ENCODE assay signal across 9 mouse cellular contexts in genomic region chr1:74891513-74891912, GRCm38 (mm10). TPM values are rescaled to one million over a fixed set of nuclear protein-coding genes. Genes with fewer than 3 reads are reported as not detected.
A peak's percentile ranks its signal among the peaks of the same experiment; 100 is the strongest.
DNase-seq lines count a peak whose midpoint lies in the region; ATAC-seq and TF ChIP-seq lines count a peak whose summit lies in the region.
"Had no signal": no experiment of that assay in that cellular context is flagged by ENCODE, and none has a peak within 500 bp of the region (broad histone marks: within the 10 kb centered on the region; RNA-seq: fewer than 3 reads in every experiment).

No protein-coding gene starts in this region.

- H3K4me2 ChIP-seq in lung, postnatal 0 days (replicated peaks; ENCODE audit: low read depth, low read length): no peak overlapping the region
- H3K4me2 ChIP-seq: liver, embryonic 15.5 days had no signal

- no peak overlapping the region for H3K9ac ChIP-seq in lung, postnatal 0 days (replicated peaks; ENCODE audit: low read depth)
- H3K9ac ChIP-seq: liver, embryonic 15.5 days had no signal

- H3K4me3 ChIP-seq in lung, postnatal 0 days (ENCODE audit: low read depth, low read length): no peak overlapping the region
- H3K4me3 ChIP-seq: liver, embryonic 15.5 days had no signal

- DNase-seq in adrenal gland, postnatal 25 days: peak; percentile 46
- no peak for DNase-seq in adrenal gland, postnatal 4 days (ENCODE audit: low spot score in 2 of 2)
- DNase-seq in lung, postnatal 0 days (ENCODE audit: low spot score): peak; percentile 45
- DNase-seq in lung, postnatal 25 days (ENCODE audit: low spot score): no peak
- DNase-seq in c-Kit-positive CD71-positive TER-119-negative erythroid progenitor cells, embryonic 14.5 days (ENCODE audit: low read depth): peak; percentile 36
- DNase-seq in left cerebral cortex, postnatal 4 days: no peak
- DNase-seq in left cerebral cortex, adult 8-10 months (ENCODE audit: low spot score in 2 of 2): no peak

- no peak overlapping the region for H3K27ac ChIP-seq in lung, postnatal 0 days (ENCODE audit: low read length)
- H3K27ac ChIP-seq: liver, embryonic 15.5 days had no signal

- H3K4me1 ChIP-seq in lung, postnatal 0 days (ENCODE audit: insufficient read depth, low read depth, low read length): no peaks in the 10 kb centered on the region
- H3K4me1 ChIP-seq: liver, embryonic 15.5 days had no signal

- no peaks in the 10 kb centered on the region for H3K9me3 ChIP-seq in lung, postnatal 0 days (ENCODE audit: low read length)
- H3K9me3 ChIP-seq: liver, embryonic 15.5 days had no signal

- intact Hi-C loops in left cerebral cortex, postnatal 4 days (cut with DNase I): loop anchor here (5.0 kb wide), 1 partner anchor 126 kb away; no protein-coding TSS in a partner anchor

- no peak for ATAC-seq in lung, postnatal 0 days
- peak; percentile 36; the same call in 1 of the 2 replicates for ATAC-seq in megakaryocyte-erythroid progenitor cell, adult 5-6 weeks (replicated peaks; ENCODE audit: low FRiP score, low TSS enrichment, poor library complexity, severe bottlenecking)

- H3K27me3 ChIP-seq in lung, postnatal 0 days (replicated peaks; ENCODE audit: insufficient read depth, low read length): peaks cover 42% of the 10 kb centered on the region

- H3K36me3 ChIP-seq in lung, postnatal 0 days (ENCODE audit: insufficient read depth, low read length): no peaks in the 10 kb centered on the region
- H3K36me3 ChIP-seq: liver, embryonic 15.5 days had no signal

- no peak for TF ChIP-seq EP300 in lung, postnatal 0 days (IDR thresholded peaks at IDR 0.05)

- TF ChIP-seq CTCF in lung, postnatal 0 days (IDR thresholded peaks at IDR 0.05): no peak

- 0% methylated on average over 2 of the region's 8 CpGs for WGBS in lung, postnatal 0 days

RNA-seq across cellular contexts. Expression of gene Cryba2, which starts 1.4 kb away (rescaled TPM):
- 2.2 TPM in 1 of 2 replicates, not detected in the other for total RNA-seq in adrenal gland, postnatal 25 days (2021)
- total RNA-seq in adrenal gland, postnatal 4 days (2021): 1 to 10 TPM; 2.0 to 3.3 TPM
- polyA plus RNA-seq in lung, postnatal 0 days (2015; fragmentation: Nextera tagmentation; extraction: Ambion mirVana): not detected in 2 replicates
- not detected in 2 replicates for total RNA-seq in megakaryocyte-erythroid progenitor cell, adult 5-6 weeks (2014; fragmentation: Nextera tagmentation)
- not detected in 2 replicates for total RNA-seq in megakaryocyte-erythroid progenitor cell, adult 5-6 weeks (2017)
- not detected for total RNA-seq in left cerebral cortex, postnatal 4 days (2021)
- total RNA-seq in left cerebral cortex, adult 8-10 months (2022): under 1 TPM in 1 of 4 experiments, not detected in 3; 0.58 TPM
- polyA plus RNA-seq: liver, embryonic 15.5 days had no signal

RNA-seq across cellular contexts. Expression of gene Fev, which starts 6.3 kb away (rescaled TPM):
- total RNA-seq in adrenal gland, postnatal 25 days (2021): 1.7 and 1.8 TPM in 2 replicates
- total RNA-seq in adrenal gland, postnatal 4 days (2021): 1 to 10 TPM; 2.1 to 3.4 TPM
- polyA plus RNA-seq in lung, postnatal 0 days (2015; fragmentation: Nextera tagmentation; extraction: Ambion mirVana): not detected in 2 replicates
- total RNA-seq in megakaryocyte-erythroid progenitor cell, adult 5-6 weeks (2014; fragmentation: Nextera tagmentation): not detected in 2 replicates
- total RNA-seq in megakaryocyte-erythroid progenitor cell, adult 5-6 weeks (2017): not detected in 2 replicates
- not detected for total RNA-seq in left cerebral cortex, postnatal 4 days (2021)
- total RNA-seq in left cerebral cortex, adult 8-10 months (2022): under 1 TPM in 1 of 4 experiments, not detected in 3; 0.37 TPM

RNA-seq across cellular contexts. Expression of gene Cdk5r2, which starts 36.8 kb away (rescaled TPM):
- 4.3 and 5.1 TPM in 2 replicates for total RNA-seq in adrenal gland, postnatal 25 days (2021)
- 10 to 100 TPM in 1 of 2 experiments, 1 to 10 TPM in 1; 6.6 to 10.1 TPM for total RNA-seq in adrenal gland, postnatal 4 days (2021)
- not detected in 2 replicates for polyA plus RNA-seq in lung, postnatal 0 days (2015; fragmentation: Nextera tagmentation; extraction: Ambion mirVana)
- not detected in 2 replicates for total RNA-seq in megakaryocyte-erythroid progenitor cell, adult 5-6 weeks (2014; fragmentation: Nextera tagmentation)
- total RNA-seq in megakaryocyte-erythroid progenitor cell, adult 5-6 weeks (2017): not detected in 2 replicates
- 100 to 1,000 TPM; 227 to 230 TPM for total RNA-seq in left cerebral cortex, postnatal 4 days (2021)
- total RNA-seq in left cerebral cortex, adult 8-10 months (2022): 100 to 1,000 TPM; 264 to 303 (median 291) TPM
- polyA plus RNA-seq: liver, embryonic 15.5 days had no signal

RNA-seq across cellular contexts. Expression of gene Cfap65, which starts 43.9 kb away (rescaled TPM):
- 0.06 TPM in 1 of 2 replicates, not detected in the other for total RNA-seq in adrenal gland, postnatal 25 days (2021)
- not detected for total RNA-seq in adrenal gland, postnatal 4 days (2021)
- polyA plus RNA-seq in lung, postnatal 0 days (2015; fragmentation: Nextera tagmentation; extraction: Ambion mirVana): 2.0 and 2.3 TPM in 2 replicates
- total RNA-seq in megakaryocyte-erythroid progenitor cell, adult 5-6 weeks (2014; fragmentation: Nextera tagmentation): not detected in 2 replicates
- total RNA-seq in megakaryocyte-erythroid progenitor cell, adult 5-6 weeks (2017): not detected in 2 replicates
- 1 to 10 TPM; 1.5 to 1.8 TPM for total RNA-seq in left cerebral cortex, postnatal 4 days (2021)
- total RNA-seq in left cerebral cortex, adult 8-10 months (2022): 1 to 10 TPM; 2.6 to 4.8 (median 3.8) TPM
- polyA plus RNA-seq: liver, embryonic 15.5 days had no signal

RNA-seq across cellular contexts. Expression of gene Ihh, which starts 60.0 kb away (rescaled TPM):
- 0.24 TPM in 1 of 2 replicates, not detected in the other for total RNA-seq in adrenal gland, postnatal 25 days (2021)
- total RNA-seq in adrenal gland, postnatal 4 days (2021): under 1 TPM; 0.45 to 0.70 TPM
- polyA plus RNA-seq in lung, postnatal 0 days (2015; fragmentation: Nextera tagmentation; extraction: Ambion mirVana): 0.10 and 0.16 TPM in 2 replicates
- total RNA-seq in megakaryocyte-erythroid progenitor cell, adult 5-6 weeks (2014; fragmentation: Nextera tagmentation): not detected in 2 replicates
- total RNA-seq in megakaryocyte-erythroid progenitor cell, adult 5-6 weeks (2017): 0.80 TPM in 1 of 2 replicates, not detected in the other
- under 1 TPM; 0.28 to 0.40 TPM for total RNA-seq in left cerebral cortex, postnatal 4 days (2021)
- total RNA-seq in left cerebral cortex, adult 8-10 months (2022): under 1 TPM; 0.19 to 0.49 (median 0.27) TPM

Comparison
In these comparisons a context has a peak if more than half of its experiments do, and no peak if none do; other contexts are left out.
1. DNase-seq: peak in adrenal gland, postnatal 25 days (single experiment), lung, postnatal 0 days (single experiment) and c-Kit-positive CD71-positive TER-119-negative erythroid progenitor cells, embryonic 14.5 days (single experiment); none in adrenal gland, postnatal 4 days (0 of 2), lung, postnatal 25 days (single experiment), left cerebral cortex, postnatal 4 days (single experiment) and left cerebral cortex, adult 8-10 months (0 of 2).
2. RNA of gene Cdk5r2, which starts 36.8 kb away (total RNA-seq): 264 to 303 TPM in left cerebral cortex, adult 8-10 months and 227 to 230 TPM in left cerebral cortex, postnatal 4 days; 6.6 to 10.1 TPM in adrenal gland, postnatal 4 days, 4.3 to 5.1 TPM in adrenal gland, postnatal 25 days and not detected in megakaryocyte-erythroid progenitor cell, adult 5-6 weeks; every median in the first group is over 10 times any median in the second.